Mouse (Mus musculus): ENCODE measurements around the gene Mab21l1. TPM values are rescaled to one million over a fixed set of nuclear protein-coding genes. Genes with fewer than 3 reads are reported as not detected.

Mab21l1 gene
- total RNA-seq (2017) = not detected in 3 replicates

DNA sequence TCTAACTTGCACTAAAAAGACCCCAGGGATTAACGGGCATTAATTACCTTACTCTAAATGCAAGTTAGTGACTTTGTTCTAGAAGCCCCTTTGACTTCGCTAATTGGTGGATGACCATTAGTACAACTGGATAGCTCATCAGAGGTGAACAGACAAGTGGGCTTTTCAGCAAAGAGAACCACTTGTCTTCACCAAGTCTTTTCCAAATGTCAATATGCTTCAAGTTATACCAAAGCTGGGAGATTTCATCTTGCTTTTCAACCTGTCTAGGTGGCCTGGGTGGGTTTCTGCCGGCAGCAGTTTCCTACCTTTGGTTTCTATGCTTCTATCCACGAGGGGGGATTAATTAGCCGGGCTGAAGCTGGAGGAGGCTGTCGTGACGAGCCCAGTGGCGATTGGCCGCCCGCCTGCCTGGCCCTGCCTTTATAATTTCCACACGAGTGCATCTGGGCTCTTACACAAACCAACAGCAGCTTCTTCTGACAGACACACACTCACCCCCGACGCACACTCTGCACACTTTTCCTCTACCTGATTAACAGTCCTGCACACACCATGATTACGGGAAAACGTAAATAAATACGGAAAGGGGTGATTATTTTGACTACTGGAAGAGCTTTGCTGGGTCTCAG is at the start of gene Mab21l1:
Gene Mab21l1 (plus strand): TSS at position 455 of the 632 bp plus-strand sequence.
- ATAC-seq (replicated peaks; ENCODE audit: insufficient number of reproducible peaks, low FRiP score, low TSS enrichment, poor library complexity, severe bottlenecking) = no peak

DNA sequence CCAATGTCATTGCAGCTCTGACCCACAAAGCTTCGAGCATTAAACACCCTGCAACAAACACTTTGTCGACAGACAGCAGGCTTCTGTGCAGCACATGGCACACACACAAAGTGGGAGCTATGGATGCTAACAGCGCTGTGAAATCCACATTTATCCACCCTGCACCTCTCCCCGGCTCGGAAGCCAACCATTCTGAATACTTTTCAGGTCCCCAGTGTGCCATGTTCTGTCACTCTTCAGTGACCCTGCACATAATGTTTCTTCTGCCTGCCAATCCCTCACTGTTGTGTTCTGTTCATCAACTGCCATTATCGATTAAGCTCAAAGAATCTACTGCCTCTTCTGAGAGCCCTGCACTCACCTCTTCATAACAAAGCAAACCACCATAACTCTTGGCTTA is 48.6 kb upstream of the Mab21l1 start:
- no peak for ATAC-seq (replicated peaks; ENCODE audit: insufficient number of reproducible peaks, low FRiP score, low TSS enrichment, poor library complexity, severe bottlenecking)

DNA sequence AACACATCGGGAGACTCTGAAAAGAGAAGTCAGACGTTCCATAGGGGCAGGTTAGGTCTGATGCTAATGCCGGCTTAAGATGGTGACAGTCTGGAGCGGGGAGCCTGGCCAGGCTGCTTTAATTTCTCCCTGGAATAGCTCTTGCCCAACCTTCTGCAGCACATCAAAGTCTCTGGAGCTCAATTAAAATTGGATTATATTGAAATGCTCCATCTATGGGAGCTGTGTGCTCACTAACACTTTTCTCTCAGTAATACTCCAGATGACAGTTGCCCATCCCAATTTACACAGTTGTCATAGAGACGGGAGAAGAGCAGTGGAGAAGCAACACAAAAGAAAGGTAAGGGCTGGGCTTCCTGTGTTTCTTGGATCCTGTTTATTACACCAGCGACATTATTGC is 40.9 kb upstream of the Mab21l1 start:
- no peak for ATAC-seq (replicated peaks; ENCODE audit: insufficient number of reproducible peaks, low FRiP score, low TSS enrichment, poor library complexity, severe bottlenecking)

DNA sequence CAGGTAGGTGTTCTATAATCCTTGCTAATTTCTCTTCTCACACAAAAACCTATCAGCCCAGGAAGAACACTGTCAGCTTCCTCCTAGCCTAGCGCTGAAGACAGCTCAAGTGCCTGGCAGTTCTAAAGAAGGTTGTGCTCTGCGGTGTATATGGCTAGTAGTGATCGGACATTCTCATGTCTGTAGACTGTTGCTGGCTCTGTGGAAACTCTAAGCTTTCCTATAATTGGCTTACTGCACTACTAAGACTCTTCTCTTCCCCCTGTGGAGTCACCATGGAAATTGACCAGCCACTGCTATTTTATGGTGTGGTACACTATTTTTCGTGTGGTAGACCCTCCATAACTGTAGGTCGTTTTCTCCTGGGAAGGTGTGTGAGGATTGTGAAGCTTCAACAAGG is 40.1 kb upstream of the Mab21l1 start:
- no peak for ATAC-seq (replicated peaks; ENCODE audit: insufficient number of reproducible peaks, low FRiP score, low TSS enrichment, poor library complexity, severe bottlenecking)

DNA sequence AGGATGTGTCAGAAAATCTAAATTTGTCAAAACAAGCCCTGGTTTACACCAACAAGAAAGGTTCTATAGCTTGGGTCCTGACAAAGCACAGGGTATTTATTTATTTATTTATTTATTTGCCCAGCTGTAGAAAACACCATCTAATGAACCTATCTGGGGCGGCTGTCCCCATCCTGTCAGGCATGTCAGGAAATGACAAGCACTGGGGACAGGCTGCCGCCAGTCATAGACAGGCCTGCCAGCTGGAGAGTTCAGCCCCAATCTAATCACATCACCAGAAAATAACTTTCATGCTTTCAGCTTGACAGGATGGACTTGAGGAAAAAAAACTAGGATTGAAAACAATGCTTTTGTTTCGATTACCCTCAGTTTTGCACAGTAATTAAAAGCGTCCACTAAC is 39.7 kb upstream of the Mab21l1 start:
- no peak for ATAC-seq (replicated peaks; ENCODE audit: insufficient number of reproducible peaks, low FRiP score, low TSS enrichment, poor library complexity, severe bottlenecking)

DNA sequence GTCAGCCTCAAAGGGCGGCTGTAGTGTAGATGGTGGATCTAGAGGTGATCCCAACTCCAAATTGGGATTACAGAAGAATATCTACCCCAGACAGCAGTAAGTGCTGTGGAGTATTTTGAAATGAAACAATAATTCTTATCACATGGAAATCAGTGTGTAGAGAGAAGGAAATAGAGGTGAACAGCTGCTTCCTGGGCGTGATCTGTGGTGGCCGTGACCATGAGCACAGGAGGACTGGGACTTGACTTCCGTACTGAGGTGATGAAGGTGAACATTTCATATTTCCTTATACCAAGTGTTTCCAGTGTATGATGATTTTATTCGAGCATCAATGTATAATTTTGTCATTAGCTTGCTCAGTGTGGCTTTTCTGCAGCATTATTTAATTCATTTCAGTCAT is 38.4 kb upstream of the Mab21l1 start:
- no peak for ATAC-seq (replicated peaks; ENCODE audit: insufficient number of reproducible peaks, low FRiP score, low TSS enrichment, poor library complexity, severe bottlenecking)

DNA sequence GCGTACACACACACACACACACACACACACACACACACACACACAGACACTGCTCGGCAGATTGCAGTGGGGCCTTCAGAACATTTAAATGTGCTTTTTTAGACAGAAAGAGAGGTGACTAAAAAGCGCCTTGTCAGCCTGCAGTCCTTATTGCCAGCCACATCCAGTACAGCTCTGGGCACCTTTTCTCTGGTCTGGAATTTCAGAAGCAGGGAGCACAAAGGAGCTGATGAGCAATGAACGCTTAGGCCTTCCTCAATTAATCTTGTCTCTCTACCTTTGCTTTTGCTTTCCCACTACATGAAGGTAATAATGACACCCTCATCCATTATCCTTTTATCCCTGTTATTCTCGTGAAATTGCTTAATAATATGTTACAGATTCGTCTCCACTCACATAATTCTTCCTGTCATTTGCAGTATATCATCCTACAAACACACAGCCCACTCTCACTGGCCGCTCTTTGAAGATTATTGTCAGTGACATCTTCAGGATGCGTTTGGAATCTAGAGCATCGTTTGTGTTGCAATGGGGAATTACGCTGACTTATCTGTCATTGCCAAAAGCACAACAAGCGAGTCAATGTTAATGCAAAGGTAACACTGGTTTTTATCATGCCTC is 31.8 kb upstream of the Mab21l1 start:
- ATAC-seq (replicated peaks; ENCODE audit: insufficient number of reproducible peaks, low FRiP score, low TSS enrichment, poor library complexity, severe bottlenecking) = no peak

DNA sequence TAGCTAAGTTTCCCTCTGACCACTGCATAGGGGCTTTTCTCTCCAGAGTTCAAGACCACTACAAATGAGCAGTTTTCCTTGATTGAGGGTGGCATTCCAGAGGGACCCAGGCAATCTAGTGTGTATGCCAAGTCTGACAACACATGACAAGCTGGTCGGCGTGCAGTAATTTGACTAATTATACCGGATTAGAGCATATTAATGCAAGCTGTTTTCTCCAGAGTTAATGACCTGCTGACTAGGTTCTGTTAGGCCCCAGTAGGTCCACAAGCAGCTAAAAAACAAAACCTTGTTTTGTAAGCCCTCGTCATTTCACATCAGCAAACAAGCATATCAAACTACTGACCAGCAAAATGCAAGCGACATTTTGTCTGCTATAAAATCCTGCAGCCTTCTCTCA is 30.9 kb upstream of the Mab21l1 start:
- no peak for ATAC-seq (replicated peaks; ENCODE audit: insufficient number of reproducible peaks, low FRiP score, low TSS enrichment, poor library complexity, severe bottlenecking)

DNA sequence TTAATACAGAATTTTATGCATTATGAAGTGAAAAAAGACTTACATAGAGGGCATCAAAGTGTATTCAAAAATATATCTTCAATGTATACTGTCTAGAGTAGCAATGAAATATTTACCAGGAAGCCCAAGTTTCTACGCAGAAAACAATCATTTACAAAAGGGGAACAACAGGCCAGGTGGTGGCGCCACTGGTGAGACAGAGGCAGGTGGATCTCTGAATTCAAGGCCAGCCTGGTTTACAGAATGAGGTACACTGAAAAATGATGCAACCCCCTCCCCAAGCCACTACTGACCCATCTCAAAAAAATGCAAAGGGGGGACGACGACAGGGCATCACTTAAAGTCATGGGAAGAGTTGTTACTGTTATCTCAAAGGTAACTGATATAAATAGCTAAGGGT is 29.8 kb upstream of the Mab21l1 start:
- ATAC-seq (replicated peaks; ENCODE audit: insufficient number of reproducible peaks, low FRiP score, low TSS enrichment, poor library complexity, severe bottlenecking) = no peak

DNA sequence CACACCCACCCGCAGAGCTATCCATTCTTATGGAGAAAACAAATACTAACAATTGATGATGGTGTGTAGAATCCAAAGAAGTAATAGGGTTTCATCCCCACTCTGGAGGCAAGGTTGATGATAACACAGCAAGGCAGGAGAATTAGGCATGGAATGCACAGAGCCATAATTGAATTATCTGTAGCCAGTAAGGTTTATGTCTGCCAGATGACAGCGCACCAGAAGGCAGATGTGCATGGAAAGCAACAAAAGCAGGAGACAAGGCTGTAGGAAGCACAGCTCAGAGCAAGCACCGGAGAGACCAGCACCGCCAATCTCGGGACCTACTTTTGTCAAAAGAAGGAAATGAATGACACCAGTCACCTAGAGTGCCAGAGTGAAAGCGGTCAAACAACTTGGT is 28.4 kb upstream of the Mab21l1 start:
- ATAC-seq (replicated peaks; ENCODE audit: insufficient number of reproducible peaks, low FRiP score, low TSS enrichment, poor library complexity, severe bottlenecking) = no peak

DNA sequence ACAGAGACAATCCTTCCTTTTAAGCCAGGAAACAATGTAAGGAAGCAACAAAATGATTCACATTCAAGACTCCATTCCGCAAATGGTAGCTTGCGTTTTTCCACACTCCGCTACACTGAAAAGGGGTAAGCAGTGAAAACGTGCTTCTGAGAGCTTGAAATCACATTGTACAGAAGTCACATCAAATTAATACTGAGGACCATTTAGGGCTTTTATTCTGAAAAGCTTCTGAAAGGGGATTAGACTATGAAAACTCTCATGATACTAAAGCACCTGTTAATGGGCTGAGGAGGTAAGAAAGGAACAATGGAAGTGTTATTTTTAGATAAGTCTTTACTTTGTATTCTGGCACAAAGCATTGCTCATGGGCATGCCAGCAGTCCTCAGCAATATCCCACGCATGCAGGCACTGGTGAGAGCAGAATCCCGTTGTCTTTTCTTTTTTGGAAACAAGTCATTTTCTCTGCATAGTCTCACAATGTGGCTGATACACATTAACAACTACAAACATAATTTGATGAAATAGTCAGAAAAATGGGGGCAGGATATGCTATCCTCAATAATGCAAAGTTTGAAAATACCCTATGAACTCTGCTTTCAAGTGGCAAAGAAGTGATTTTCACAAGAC is 27.2 kb upstream of the Mab21l1 start:
- ATAC-seq (replicated peaks; ENCODE audit: insufficient number of reproducible peaks, low FRiP score, low TSS enrichment, poor library complexity, severe bottlenecking) = no peak

DNA sequence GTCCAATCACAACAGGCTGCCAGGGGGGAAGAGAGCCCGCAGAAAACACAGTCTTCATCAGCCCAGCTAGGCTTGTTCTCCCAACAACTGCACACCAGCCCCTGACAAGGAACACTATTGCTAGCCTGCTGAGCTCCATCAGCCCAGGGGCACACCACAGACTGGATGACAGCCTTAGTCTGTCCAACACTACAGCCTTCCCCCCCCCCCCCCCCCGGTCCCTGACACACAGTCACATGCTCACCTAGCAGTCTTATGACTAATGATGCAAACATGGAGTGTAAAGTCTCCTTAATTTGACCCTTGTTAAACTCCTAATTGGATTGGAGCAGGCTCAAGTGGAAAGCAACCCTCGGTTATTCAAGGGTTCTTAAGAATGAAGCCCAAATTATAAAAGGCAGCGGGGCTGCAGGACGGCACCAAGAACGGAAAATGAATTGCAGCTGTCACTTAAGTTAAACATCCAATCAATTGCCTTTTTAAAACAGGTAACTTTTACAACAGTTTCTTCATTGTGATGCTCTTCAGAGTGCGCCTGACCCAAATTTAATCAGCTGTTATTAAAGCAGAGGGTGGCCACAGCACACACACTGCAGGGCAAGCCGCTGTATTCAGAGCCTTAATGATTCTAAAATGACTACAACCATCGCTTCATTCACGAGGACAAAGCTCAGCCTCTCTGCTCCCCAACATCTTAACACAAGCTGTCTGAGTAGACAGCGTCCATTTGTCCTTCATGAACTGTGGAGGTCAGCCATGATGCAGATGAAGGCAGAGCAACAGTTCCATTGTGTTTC is 26.3 kb upstream of the Mab21l1 start:
- ATAC-seq (replicated peaks; ENCODE audit: insufficient number of reproducible peaks, low FRiP score, low TSS enrichment, poor library complexity, severe bottlenecking) = no peak

DNA sequence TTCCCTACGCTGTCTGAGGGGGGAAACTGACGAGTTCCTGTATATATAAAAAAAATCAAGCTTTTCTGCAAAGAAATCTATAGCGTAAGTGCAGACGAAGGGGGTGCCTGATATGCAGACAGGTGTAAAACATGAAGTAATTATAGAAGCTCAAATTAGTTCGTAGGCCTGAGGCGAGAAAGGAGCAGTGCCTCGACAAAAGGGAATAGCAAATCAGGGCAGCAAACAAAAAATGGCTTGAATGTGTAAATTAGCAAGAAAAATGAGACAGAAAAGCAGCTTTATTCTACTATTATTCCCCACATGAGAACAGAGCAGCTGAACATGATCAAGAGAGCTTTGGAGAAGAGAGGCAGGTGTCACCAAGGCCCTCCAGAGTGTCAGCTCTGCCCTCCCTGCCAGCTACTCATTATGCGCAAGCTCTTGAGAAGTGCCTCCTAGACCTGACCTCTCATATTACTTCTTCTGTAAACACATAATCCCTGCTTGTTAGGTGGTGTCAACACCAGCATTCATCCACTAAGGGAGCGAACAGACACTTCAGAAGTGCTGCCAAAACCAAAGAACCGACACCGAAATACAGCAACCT is 25.6 kb upstream of the Mab21l1 start:
- ATAC-seq (replicated peaks; ENCODE audit: insufficient number of reproducible peaks, low FRiP score, low TSS enrichment, poor library complexity, severe bottlenecking) = no peak

DNA sequence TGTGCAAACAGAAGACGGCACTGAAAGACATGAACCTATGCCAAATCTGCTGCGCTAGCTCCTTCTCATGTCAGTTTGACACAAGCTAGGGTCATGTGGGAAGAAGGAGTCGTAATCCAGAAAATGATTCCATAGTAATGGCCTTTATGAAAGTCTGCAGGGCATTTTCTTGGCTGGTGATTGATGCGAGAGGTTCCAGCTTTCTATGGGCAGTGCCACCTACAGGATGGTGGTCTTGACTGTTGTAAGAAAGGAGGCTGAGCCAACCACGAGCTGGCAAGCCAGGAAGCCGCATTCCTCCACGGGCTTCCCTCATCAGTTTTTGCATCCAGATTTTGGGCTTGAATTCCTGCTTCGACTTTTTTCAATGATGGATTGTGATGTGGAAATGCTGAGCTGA is 24.0 kb upstream of the Mab21l1 start:
- no peak for ATAC-seq (replicated peaks; ENCODE audit: insufficient number of reproducible peaks, low FRiP score, low TSS enrichment, poor library complexity, severe bottlenecking)

DNA sequence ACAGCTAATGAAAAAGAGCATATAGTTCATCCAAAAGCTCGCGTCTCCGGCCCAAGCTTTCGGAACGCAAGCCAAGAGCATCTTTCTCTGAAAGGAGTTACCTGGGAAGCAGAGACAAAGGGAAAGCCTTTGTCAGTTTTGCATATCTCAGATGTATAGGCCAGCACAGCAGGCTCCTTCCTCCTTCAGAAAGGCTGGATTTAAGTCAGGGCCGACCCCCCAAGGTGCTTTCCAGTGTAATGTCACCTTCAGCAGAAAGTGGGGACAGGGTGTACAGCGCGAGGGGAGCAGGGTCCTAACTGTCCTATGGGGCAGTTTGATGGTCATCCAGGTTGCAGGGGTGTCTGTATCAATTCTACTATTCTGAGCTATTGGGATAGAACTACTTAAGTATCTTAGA is 18.7 kb upstream of the Mab21l1 start:
- no peak for ATAC-seq (replicated peaks; ENCODE audit: insufficient number of reproducible peaks, low FRiP score, low TSS enrichment, poor library complexity, severe bottlenecking)

DNA sequence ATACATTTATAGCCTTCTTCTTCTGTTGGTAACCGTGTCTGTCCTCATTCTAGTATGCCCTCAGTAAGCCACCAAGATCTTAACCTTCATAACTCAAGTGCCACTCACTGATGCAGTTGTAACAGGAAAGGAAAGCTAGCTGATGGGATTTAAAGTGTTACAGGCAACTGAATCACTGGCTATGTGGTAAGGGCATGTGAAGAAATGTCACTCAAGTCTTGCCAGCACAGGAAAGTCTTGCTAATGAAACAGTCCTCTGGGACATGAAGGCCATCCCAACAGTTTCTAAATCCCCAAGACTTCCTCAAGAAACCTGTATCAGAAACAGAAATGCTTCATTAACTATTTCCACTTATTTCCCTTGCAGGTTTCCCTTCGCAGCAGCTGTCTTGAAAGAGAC is 13.7 kb upstream of the Mab21l1 start:
- ATAC-seq (replicated peaks; ENCODE audit: insufficient number of reproducible peaks, low FRiP score, low TSS enrichment, poor library complexity, severe bottlenecking) = no peak

DNA sequence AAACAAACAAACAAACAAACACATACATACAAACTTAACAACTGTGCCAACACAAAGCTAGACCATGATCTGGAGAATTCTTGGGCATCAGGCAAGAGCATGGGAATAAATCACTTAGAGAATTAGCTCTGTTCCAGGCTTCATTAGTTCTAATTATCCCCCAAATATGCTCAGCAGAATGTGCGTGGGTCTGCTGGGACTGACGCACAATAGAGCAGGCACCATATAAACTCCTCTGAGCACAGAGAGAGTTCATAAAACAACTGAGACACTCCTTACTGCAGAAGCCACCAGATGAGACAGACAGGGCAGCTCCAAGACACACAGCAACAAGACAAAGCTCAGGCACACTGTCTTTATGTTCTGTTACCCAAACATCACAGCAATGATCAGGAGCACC is 13.0 kb upstream of the Mab21l1 start:
- ATAC-seq (replicated peaks; ENCODE audit: insufficient number of reproducible peaks, low FRiP score, low TSS enrichment, poor library complexity, severe bottlenecking) = no peak

DNA sequence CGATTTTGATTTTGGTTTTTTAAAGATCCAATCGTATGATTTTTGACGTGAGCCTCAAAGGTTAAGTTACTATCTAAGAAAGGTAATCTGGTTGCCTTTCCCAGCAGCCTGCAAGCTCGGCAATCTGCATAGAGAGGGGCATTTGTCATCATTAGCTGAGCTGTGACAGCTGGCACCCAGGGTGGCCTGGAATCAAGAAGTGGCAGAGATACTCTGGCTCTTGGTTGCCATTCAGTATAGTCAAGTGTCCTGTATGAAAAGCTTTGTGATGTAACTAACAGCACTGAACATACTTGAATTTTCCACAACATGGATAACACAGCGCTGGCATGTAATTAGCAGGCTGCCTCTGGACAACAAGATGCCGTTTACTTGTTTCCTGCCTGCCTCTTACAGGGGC is 8.1 kb upstream of the Mab21l1 start:
- no peak for ATAC-seq (replicated peaks; ENCODE audit: insufficient number of reproducible peaks, low FRiP score, low TSS enrichment, poor library complexity, severe bottlenecking)

DNA sequence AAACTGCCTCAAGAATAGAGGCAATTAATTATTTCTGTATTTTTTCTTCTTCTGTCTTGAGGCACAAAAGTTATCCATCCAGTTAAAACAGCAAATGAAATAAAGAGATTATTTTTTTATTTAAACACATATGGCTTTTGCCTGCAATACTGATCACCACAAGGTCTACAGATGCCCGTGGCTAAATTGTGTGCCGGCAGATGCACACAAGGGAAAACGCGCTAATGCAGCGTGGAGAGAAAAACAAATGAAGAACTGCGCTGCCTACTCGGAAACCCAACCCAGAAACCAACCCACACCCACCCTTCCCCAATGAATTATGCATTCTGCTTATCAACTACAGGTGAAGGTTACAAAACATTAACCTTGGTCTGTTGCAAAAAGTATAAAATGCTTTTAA is 7.1 kb upstream of the Mab21l1 start:
- no peak for ATAC-seq (replicated peaks; ENCODE audit: insufficient number of reproducible peaks, low FRiP score, low TSS enrichment, poor library complexity, severe bottlenecking)
